Mouse (Mus musculus): Measurements from ENCODE around the gene Ogfr. TPM values are rescaled to one million over a fixed set of nuclear protein-coding genes. Genes with fewer than 3 reads are reported as not detected.

Ogfr gene
- polyA plus RNA-seq (2015; fragmentation: Nextera tagmentation; extraction: Ambion mirVana) = 36.9 and 38.7 TPM in 2 replicates

DNA sequence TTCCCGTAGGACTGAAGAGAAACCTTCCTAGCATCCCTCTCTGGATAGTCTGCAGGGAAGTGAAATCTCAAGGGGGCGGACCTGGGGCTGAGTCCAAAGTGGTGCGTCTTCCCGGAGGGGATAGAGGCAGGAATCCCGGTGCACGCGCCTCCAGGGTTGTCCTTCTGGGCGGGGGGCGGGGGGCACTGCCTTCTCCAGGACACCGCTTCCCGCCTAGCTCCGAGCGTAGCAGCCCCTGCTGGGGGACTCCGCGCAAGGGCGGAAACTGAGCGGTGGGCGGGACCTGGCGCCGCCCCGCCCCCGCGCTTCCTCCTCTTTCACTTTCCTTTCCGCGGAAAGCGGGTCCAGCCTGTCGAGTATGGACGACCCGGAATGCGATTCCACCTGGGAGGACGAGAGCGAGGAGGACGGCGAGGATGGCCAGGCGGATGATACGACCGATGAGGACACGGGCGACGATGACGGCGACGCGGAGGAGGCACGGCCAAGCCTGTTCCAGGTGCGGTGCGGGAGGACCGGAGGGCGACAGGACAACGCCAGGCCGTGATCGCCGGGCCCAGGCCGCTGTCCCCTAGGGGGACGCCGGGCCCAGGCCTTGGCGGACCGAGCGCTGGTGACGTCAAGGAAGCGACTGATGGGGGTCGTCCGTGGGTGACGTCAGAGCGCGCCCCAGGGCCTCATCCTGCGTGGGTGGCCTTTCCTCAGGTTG lies at the start of gene Ogfr:
TSS of gene Ogfr (plus strand) at position 123 of the 709 bp plus-strand sequence.

DNA sequence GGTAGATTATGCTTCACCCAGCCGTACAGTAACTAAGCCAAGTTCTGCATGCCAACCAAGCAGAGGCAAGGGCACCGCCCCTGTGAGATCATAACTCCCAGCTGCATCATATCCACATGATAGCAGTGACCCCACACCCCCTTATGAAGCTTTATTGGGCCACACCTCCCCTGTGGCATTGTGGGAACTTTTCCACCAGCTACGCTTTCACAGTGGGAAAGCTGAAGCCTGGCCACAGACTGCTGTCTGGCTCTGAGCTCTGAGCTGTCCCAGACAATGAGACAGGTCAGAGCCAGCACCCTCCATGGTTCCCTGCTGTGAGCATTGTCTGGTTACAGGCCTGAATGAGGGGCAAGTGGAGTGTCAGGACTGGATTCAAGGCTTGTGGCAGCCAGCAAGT lies 8.0 kb upstream of the Ogfr start, which contains the start of gene Mrgbp:
TSS of gene Mrgbp (plus strand) at position 303 of the 400 bp plus-strand sequence.

DNA sequence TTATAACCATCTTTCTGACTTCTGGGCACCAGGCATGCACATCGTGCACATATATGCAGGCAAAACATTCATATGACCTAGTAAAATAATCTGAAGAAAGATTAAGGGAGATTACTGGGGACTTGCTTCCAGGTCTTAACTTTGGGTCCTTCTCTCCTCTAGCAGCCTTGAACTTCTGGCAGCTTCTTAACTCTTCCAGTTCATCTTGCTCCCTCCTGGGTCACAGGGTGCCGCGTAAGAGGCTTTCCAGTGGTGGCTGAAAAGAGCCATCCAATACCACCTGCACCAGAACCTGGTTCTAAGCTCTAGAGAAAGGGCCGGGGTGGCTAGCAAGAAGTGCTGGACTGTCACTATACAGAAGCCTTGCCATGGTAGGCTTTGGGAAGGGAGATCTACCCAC lies 8.4 kb downstream of the Ogfr start, which contains the start of gene Col9a3:
TSS of gene Col9a3 (plus strand) at position 301 of the 400 bp plus-strand sequence.

DNA sequence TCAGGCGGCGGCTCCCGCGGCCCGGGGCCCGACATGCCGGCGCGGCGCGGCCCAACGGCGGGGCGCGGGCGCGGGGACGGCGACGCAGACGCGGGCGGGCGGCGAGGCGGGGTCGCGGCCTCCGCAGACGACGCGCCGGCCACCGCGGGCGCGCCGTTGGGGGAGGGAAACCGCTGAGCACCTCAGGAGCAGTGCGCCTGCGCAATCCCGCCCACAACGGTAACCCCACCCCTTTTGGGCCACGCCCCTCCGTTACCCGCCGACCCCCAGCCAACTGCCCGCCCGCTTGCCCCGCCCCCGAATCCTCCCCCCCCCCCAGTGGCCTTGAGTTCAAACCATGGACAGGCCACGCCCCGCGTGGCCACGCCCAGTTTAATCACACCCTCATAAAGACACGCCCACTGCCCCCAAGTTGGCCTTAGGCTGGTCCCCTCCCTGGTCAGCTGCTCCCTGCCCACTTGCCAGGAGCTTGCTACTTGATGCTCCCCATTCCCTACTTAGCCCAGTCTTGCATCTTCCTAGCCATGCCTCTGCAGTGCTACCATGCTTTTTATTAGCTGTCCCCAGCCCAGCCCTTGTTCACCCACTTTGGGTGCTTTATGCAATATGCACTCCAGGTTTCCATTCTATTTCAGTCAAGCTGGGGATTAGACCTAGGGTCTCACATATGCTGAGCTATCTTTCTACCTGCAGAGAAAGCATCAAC lies 53.7 kb downstream of the Ogfr start, which contains the start of gene Tcfl5:
TSS of gene Tcfl5 (minus strand) at position 154 of the 706 bp plus-strand sequence.

Other genes with a start within 250 kb of the Ogfr start
- gene Slco4a1, start 133.0 kb upstream of the Ogfr start, polyA plus RNA-seq (2015; fragmentation: Nextera tagmentation; extraction: Ambion mirVana) = 0.23 and 0.55 TPM in 2 replicates
- gene Ntsr1, start 89.3 kb upstream of the Ogfr start, polyA plus RNA-seq (2015; fragmentation: Nextera tagmentation; extraction: Ambion mirVana) = 0.06 and 0.11 TPM in 2 replicates
- gene Mrgbp, start 7.9 kb upstream of the Ogfr start, polyA plus RNA-seq (2015; fragmentation: Nextera tagmentation; extraction: Ambion mirVana) = 12.4 and 12.8 TPM in 2 replicates
- gene Col9a3, start 8.5 kb downstream of the Ogfr start, polyA plus RNA-seq (2015; fragmentation: Nextera tagmentation; extraction: Ambion mirVana) = 1.6 and 11.8 TPM in 2 replicates
- gene Tcfl5, start 53.5 kb downstream of the Ogfr start, polyA plus RNA-seq (2015; fragmentation: Nextera tagmentation; extraction: Ambion mirVana) = 0.13 and 0.15 TPM in 2 replicates
- gene Dido1, start 120.8 kb downstream of the Ogfr start, polyA plus RNA-seq (2015; fragmentation: Nextera tagmentation; extraction: Ambion mirVana) = 7.5 and 9.3 TPM in 2 replicates
- 46.7 and 49.5 TPM in 2 replicates for gene Gid8, start 120.9 kb downstream of the Ogfr start, polyA plus RNA-seq (2015; fragmentation: Nextera tagmentation; extraction: Ambion mirVana)
- 0.37 and 0.89 TPM in 2 replicates for gene Slc17a9, start 136.0 kb downstream of the Ogfr start, polyA plus RNA-seq (2015; fragmentation: Nextera tagmentation; extraction: Ambion mirVana)
- not detected in 2 replicates for gene Bhlhe23, start 187.7 kb downstream of the Ogfr start, polyA plus RNA-seq (2015; fragmentation: Nextera tagmentation; extraction: Ambion mirVana)

Measured in skeletal muscle tissue, postnatal 0 days (tissue).